Mouse (Mus musculus) kidney, adult 11 months (tissue): Measurements from ENCODE around the gene Slc35c2.
A peak's percentile ranks its signal among the peaks of the same experiment; 100 is the strongest.

Source experiments
- DNase-seq: peaks from one replicate; pipeline ENCODE4 v3.0.0; 2022

Slc35c2 gene

GRCm38 (mm10) chr2:165287202-165287984 is at the start of gene Slc35c2:
Gene Slc35c2, minus strand, starts transcription at chr2:165287869.
- peak; percentile 90 for DNase-seq

GRCm38 (mm10) chr2:165337191-165337590 is 49.5 kb upstream of the Slc35c2 start:
- DNase-seq: peak; percentile 56

- DNase-seq: no peak
Measured at GRCm38 (mm10) chr2:165332610-165333210, 45.0 kb upstream of the Slc35c2 start.

GRCm38 (mm10) chr2:165329703-165330102 is 42.0 kb upstream of the Slc35c2 start:
- DNase-seq: no peak

- no peak for DNase-seq
Measured at GRCm38 (mm10) chr2:165328746-165329145, 41.1 kb upstream of the Slc35c2 start.

GRCm38 (mm10) chr2:165327386-165327785 is 39.7 kb upstream of the Slc35c2 start:
- no peak for DNase-seq

- DNase-seq: peak; percentile 99
Measured at GRCm38 (mm10) chr2:165326304-165327190, 38.9 kb upstream of the Slc35c2 start, which contains the start of gene Elmo2. Gene Elmo2, minus strand, starts transcription at chr2:165326479.

GRCm38 (mm10) chr2:165325521-165326303 is 38.0 kb upstream of the Slc35c2 start:
- DNase-seq: no peak

- peak; percentile 48 for DNase-seq
Measured at GRCm38 (mm10) chr2:165323928-165324327, 36.3 kb upstream of the Slc35c2 start.

- no peak for DNase-seq
Measured at GRCm38 (mm10) chr2:165323484-165323883, 35.8 kb upstream of the Slc35c2 start.

GRCm38 (mm10) chr2:165321981-165322735 is 34.5 kb upstream of the Slc35c2 start:
- no peak for DNase-seq

- DNase-seq: no peak
Measured at GRCm38 (mm10) chr2:165321381-165321888, 33.8 kb upstream of the Slc35c2 start.

- DNase-seq: no peak
Measured at GRCm38 (mm10) chr2:165320531-165321150, 33.0 kb upstream of the Slc35c2 start.

- DNase-seq: no peak
Measured at GRCm38 (mm10) chr2:165319503-165319902, 31.8 kb upstream of the Slc35c2 start.

GRCm38 (mm10) chr2:165318941-165319340 is 31.3 kb upstream of the Slc35c2 start:
- no peak for DNase-seq

- DNase-seq: no peak
Measured at GRCm38 (mm10) chr2:165317621-165318263, 30.1 kb upstream of the Slc35c2 start.

GRCm38 (mm10) chr2:165316837-165317473 is 29.3 kb upstream of the Slc35c2 start:
- DNase-seq: peak; percentile 60

GRCm38 (mm10) chr2:165316204-165316603 is 28.5 kb upstream of the Slc35c2 start:
- DNase-seq: no peak

- peak; percentile 47 for DNase-seq
Measured at GRCm38 (mm10) chr2:165314197-165314596, 26.5 kb upstream of the Slc35c2 start.

- no peak for DNase-seq
Measured at GRCm38 (mm10) chr2:165312381-165312780, 24.7 kb upstream of the Slc35c2 start.
